Mouse (Mus musculus): ENCODE measurements around the gene Vmn1r167. TPM values are rescaled to one million over a fixed set of nuclear protein-coding genes. Genes with fewer than 3 reads are reported as not detected.

Gene Vmn1r167
- polyA plus RNA-seq (2012; rRNA removed) = not detected in 2 replicates

DNA sequence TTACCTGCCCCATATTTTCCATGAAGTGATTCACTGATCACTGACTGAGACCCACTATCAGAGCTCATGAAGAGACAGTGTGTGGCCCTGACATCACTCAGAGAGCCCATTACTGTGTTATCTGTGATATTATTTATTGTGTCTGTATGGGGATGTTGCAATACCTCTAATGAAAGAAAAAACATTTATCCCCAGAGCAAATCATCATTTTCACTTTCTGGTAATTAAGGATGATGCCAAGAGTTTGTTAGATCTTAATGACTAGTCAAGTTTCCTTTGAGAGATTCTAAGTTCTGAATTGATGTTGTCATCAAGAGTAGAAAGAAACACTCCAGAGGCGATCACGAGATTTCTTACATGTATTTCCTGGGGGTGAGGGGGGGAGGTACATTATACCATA is at the start of gene Vmn1r167:
TSS of gene Vmn1r167 (minus strand) at position 101 of the 400 bp plus-strand sequence.

DNA sequence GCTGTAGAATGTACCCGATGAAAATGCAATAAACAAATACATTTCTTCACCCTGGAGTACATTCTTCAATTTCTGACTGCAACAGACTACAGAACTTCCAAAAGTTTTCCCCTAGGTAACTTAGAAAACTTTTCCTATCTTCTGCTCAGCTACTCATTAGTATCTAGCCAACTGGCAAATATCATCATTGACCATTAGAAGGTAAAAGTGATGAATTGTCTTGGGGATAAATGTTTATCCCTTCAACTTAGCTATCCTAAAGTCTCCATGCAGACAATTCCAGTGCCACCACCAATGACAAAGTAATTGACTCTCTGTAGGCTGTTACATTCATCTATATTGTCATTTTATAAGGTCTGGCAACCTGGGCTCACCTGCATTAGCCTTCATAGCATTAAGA is 32.4 kb upstream of the Vmn1r167 start, which contains the start of gene Vmn1r168:
TSS of gene Vmn1r168 (plus strand) at position 301 of the 400 bp plus-strand sequence.

Other genes with a start within 250 kb of the Vmn1r167 start
- not detected in 2 replicates for gene Gm6902, start 228.3 kb downstream of the Vmn1r167 start, polyA plus RNA-seq (2012; rRNA removed)
- 0.14 and 0.26 TPM in 2 replicates for gene Nlrp4e, start 206.0 kb downstream of the Vmn1r167 start, polyA plus RNA-seq (2012; rRNA removed)
- gene Nlrp5, start 121.3 kb downstream of the Vmn1r167 start, polyA plus RNA-seq (2012; rRNA removed) = 10.5 and 14.6 TPM in 2 replicates
- not detected in 2 replicates for gene Vmn1r168, start 32.5 kb upstream of the Vmn1r167 start, polyA plus RNA-seq (2012; rRNA removed)
- not detected in 2 replicates for gene Vmn1r169, start 68.3 kb upstream of the Vmn1r167 start, polyA plus RNA-seq (2012; rRNA removed)
- gene Vmn1r170, start 99.0 kb upstream of the Vmn1r167 start, polyA plus RNA-seq (2012; rRNA removed) = not detected in 2 replicates
- gene Vmn1r171, start 123.5 kb upstream of the Vmn1r167 start, polyA plus RNA-seq (2012; rRNA removed) = not detected in 2 replicates
- gene Vmn1r172, start 151.1 kb upstream of the Vmn1r167 start, polyA plus RNA-seq (2012; rRNA removed) = not detected in 2 replicates
- gene Vmn1r173, start 193.5 kb upstream of the Vmn1r167 start, polyA plus RNA-seq (2012; rRNA removed) = not detected in 2 replicates
- not detected in 2 replicates for gene Vmn1r174, start 245.1 kb upstream of the Vmn1r167 start, polyA plus RNA-seq (2012; rRNA removed)